Mouse (Mus musculus) cerebellum, adult 2 months (tissue): ENCODE data around the gene Vapb. TPM values are rescaled to one million over a fixed set of nuclear protein-coding genes. Genes with fewer than 3 reads are reported as not detected.

Experiments used
- DNase-seq, 2 experiments: peaks; one replicate each; pipeline ENCODE4 v3.0.0; 2021
- H3K27ac ChIP-seq: fragments of 200-500 bp; 2 replicates; pipeline ENCODE4 v1.5.1; 2012; ENCODE audit warnings: low read length, control low read depth, inconsistent platforms; ENCODE audit not compliant: insufficient read depth
- H3K27me3 ChIP-seq: fragments of 200-500 bp; 2 replicates; pipeline ENCODE4 v1.6.1; 2012; ENCODE audit warnings: inconsistent platforms, mild to moderate bottlenecking, low read length, moderate library complexity; ENCODE audit not compliant: control insufficient read depth, insufficient read depth
- H3K4me1 ChIP-seq: fragments of 200-500 bp; 2 replicates; pipeline ENCODE4 v1.6.1; 2011; ENCODE audit warnings: low read length; ENCODE audit not compliant: control insufficient read depth, insufficient read depth
- H3K4me3 ChIP-seq: fragments of 200-500 bp; replicated peaks from 2 replicates; pipeline ENCODE3; 2011; ENCODE audit warnings: mild to moderate bottlenecking, low read depth, low read length, control low read depth; ENCODE audit not compliant: insufficient read depth
- CTCF ChIP-seq: fragments of 200-500 bp; IDR thresholded peaks from 2 replicates; pipeline ENCODE4 v1.5.1; 2011; ENCODE audit warnings: low read depth, mild to moderate bottlenecking, control low read depth, low read length, moderate library complexity, borderline replicate concordance; ENCODE audit not compliant: insufficient read depth
- POLR2A ChIP-seq: fragments of 200-500 bp; IDR thresholded peaks from 2 replicates; pipeline ENCODE4 v1.6.1; 2011; ENCODE audit warnings: low read length, control low read depth, borderline replicate concordance; ENCODE audit not compliant: insufficient read depth
- WGBS: fragments of 180-500 bp; shearing (Covaris S2); methylation state at CpG from one replicate; pipeline ENCODE4 v1.1.7; 2018; 5-methylcytosine and 5-hydroxymethylcytosine counted together
- polyA plus RNA-seq: library from polyadenylated mRNA; depleted of rRNA; stranded (reverse); fragments of >200 nt; gene quantifications from 2 replicates; pipeline ENCODE4 v1.2.3, GENCODE M21; 2012

The Vapb gene
- polyA plus RNA-seq, 1 experiment: 70.6 TPM

DNA sequence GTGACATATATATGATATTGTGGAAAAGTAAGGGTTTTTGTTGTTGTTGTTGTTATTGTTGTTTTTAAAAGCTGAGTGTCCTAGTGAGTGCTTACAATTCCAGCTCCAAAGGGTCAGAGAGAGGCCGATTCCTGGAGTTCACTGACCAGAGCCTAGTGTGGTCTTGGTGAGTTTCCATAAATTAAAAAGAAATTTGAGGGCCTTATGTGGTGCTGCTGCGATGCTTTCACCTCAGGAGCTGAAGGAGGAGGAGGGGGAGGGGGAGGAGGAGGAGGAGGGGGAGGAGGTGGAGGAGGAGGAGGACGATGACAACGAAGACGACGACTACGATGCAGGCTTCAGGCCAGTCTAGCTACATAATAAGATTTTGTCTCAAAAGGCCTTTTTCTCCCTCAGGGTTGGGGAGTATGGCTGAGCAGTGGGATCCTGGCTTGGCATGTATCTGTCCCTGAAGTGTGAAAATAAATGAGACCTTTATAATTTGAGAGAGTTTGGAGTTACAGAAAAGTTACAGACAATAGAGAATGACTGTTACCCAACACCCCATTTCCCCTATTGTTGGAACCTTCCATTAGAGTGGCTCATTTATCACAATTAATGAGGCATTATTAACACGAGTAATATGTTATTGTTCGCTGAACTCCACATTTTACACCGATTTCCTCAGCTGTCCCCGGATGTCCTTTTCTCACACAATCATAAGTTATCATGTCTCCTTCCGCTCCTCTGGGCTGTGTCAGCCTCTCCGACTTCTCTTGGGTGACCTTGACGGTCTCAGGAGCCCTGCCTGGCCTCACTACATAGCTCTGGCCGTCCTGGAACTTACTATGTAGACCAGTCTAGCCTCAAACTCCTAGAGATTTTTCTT is 12.1 kb upstream of the Vapb start:
- H3K4me3 ChIP-seq: no peak overlapping the region
- WGBS: 54% methylated on average over 15 of the region's 15 CpGs
- TF ChIP-seq POLR2A (no peak), CTCF (no peak)
- H3K4me1 ChIP-seq: no peaks in the 10 kb centered on the region
- no peaks in the 10 kb centered on the region for H3K27me3 ChIP-seq
- no peak overlapping the region for H3K27ac ChIP-seq
- DNase-seq: no peak

DNA sequence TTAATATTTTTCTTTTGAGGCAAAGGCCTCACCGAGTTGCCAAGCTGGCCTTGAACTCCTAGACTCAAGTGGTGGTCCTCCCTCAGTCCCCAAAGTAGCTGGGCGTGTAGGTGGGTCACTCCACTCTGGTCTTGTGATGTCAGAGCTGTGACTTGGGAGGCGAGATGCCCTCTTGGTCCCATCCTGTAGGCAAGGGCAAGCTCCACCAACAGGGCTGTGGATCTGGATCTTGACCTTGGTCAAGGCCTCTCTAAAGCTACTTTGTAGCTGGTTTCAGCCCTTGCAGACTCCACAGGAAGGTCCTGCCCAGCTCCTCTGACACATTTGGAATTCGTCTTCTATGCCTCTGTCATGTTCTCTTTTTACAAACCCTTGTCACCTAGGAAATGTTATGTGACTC is 11.5 kb upstream of the Vapb start:
- H3K4me3 ChIP-seq: no peak overlapping the region
- H3K27me3 ChIP-seq: no peaks in the 10 kb centered on the region
- no peaks in the 10 kb centered on the region for H3K4me1 ChIP-seq
- 90% methylated on average over 4 of the region's 4 CpGs for WGBS
- DNase-seq: no peak
- no peak overlapping the region for H3K27ac ChIP-seq
- TF ChIP-seq CTCF (no peak), POLR2A (no peak)

DNA sequence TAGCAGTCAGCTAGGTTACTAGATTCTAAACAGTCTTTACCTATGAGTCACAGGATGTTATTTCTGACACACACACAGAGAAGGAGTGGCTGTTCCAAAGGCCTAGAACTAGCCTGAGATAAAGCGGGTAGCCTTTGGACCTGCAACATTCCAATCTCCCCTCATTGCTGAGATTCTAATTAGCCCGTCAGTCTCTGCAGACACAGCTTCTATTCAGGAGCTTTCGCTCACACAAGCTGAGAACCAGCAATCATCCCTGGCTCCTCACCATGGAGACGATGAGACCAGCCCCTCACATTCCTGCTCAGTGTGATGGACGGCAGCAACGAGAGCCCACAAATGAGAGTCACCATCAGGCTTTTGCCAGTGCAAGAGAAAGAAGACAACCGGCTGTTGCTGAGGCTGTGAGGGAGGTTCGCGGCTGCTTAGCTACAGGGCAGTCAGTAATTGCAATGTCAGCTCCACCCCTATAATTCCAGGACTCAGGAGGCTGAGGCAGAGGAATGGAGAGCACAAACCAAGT is 6.8 kb upstream of the Vapb start:
- Histone ChIP-seq H3K4me1 (no peaks in the 10 kb centered on the region), H3K27me3 (no peaks in the 10 kb centered on the region), H3K27ac (no peak overlapping the region), H3K4me3 (no peak overlapping the region)
- no peak for DNase-seq
- TF ChIP-seq CTCF (no peak), POLR2A (no peak)
- WGBS: 20% methylated on average over 9 of the region's 9 CpGs

DNA sequence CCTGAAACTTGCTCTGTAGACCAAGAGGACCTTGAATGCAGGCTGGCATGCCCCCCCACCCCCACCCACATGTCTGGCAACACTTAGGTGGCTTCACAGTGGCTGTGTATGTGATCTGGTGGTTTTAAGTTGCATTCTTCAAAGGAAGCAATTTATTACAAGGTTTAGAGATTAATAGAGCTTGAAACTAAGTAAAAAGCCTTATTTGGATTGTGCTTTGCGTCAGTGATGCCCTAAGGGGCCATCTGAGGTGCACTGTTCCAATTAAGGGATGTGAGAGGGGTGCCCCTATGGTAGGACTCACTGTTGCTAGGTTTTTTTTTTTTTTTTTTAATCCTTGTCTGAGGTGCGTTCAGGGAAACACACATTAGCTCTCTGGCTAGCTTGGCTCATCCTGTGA is 2.9 kb upstream of the Vapb start:
- 63% methylated on average over 2 of the region's 2 CpGs for WGBS
- no peak overlapping the region for H3K27ac ChIP-seq

DNA sequence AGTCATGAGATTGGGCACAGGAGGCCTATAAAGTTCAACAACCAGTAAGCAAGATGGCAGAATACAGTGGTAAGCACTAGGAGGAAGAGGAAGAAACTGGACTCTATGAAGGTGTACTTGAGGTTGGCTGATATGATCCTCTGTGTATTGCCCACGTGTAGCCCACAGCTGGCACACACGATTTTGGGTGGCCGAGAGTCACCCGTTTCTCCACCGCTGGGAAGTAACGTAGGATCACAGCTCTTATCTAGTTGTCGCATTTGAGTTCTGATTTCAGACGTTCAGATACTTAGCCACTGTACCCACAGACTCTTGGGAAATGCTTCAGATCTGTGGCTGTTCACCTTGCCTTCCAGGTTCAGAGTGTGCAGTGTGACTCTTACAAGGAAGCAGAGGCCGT is 921 bp downstream of the Vapb start:
- H3K27me3 ChIP-seq: no peaks in the 10 kb centered on the region
- H3K4me3 ChIP-seq: peak overlapping the region; percentile 84
- no peak overlapping the region for H3K27ac ChIP-seq
- WGBS: 80% methylated on average over 9 of the region's 9 CpGs
- DNase-seq: no peak
- peaks cover 12% of the 10 kb centered on the region for H3K4me1 ChIP-seq
- TF ChIP-seq POLR2A (no peak), CTCF (no peak)

More for the DNA sequence above, 2.9 kb upstream of the Vapb start:
- H3K4me3 ChIP-seq: no peak overlapping the region
- no peak for TF ChIP-seq CTCF
- TF ChIP-seq POLR2A: no peak
- no peak for DNase-seq
- no peaks in the 10 kb centered on the region for H3K27me3 ChIP-seq
- H3K4me1 ChIP-seq: peaks cover 12% of the 10 kb centered on the region

DNA sequence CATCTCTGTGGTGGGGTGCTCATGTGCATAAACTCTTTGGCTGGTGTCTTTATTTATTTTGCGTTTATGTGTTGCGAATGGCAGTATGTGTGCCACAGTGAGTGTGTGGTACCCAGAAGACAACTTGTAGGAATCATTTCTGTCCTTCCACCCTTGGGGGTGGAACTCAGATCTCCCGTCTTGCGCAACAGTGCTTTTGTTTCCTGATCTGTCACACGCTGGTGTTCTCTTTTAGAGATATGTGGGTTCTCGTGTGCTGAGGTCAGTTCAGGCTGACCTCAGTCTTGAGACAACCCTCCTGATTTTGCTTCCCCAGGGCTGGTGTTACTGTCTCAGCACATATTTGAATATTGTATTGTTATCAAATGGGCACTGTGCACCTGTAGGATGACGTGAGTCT is 1.8 kb downstream of the Vapb start:
- WGBS: 86% methylated on average over 7 of the region's 7 CpGs
- Histone ChIP-seq H3K27ac (no peak overlapping the region), H3K27me3 (no peaks in the 10 kb centered on the region), H3K4me3 (peak overlapping the region; percentile 19), H3K4me1 (peaks cover 12% of the 10 kb centered on the region)
- no peak for DNase-seq
- no peak for TF ChIP-seq CTCF
- no peak for TF ChIP-seq POLR2A

DNA sequence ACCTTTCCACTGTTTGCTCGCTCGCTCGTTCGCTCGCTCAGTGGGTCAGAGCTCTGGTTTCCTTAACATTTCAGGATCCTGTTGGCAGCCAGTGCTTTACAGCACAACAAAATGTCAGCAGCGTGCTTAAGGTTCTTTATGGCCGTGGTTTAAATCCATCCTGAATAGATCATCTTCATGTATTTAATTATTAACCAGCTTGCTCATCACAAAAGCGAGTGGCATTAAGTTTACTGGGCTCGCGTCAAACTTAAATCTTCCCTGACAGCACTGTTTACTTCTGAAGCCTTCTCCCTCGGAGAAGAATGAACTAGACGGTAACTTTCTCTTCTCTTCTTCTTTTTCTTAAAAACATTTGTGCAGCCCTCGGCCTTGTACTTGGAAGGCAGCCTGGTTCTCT is 4.8 kb downstream of the Vapb start:
- no peak for DNase-seq
- no peaks in the 10 kb centered on the region; the same call in 1 of the 2 replicates for H3K27me3 ChIP-seq
- peaks cover 12% of the 10 kb centered on the region for H3K4me1 ChIP-seq
- 72% methylated on average over 13 of the region's 13 CpGs for WGBS
- no peak overlapping the region for H3K4me3 ChIP-seq
- no peak for TF ChIP-seq CTCF
- TF ChIP-seq POLR2A: no peak
- H3K27ac ChIP-seq: no peak overlapping the region

DNA sequence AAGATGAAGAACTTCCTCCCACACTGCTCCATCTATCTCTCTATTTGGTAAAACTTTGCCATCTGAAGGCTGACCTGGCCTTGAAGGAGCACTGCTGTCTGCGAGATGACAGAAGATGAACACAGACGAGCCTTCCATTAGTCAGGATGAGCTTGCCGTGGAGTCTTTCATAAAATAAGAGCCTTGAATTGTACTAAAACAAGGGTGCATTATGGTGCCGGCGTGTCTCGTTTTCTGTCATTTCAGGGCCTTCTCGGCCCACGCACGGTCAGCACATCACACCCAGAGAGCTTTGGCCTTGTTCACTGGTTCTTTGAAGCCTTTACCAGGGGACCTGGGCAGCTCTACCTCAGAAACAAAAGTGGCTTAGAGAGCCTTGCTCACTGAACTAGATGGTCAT is 5.4 kb downstream of the Vapb start:
- DNase-seq: no peak
- no peaks in the 10 kb centered on the region; the same call in 1 of the 2 replicates for H3K27me3 ChIP-seq
- H3K27ac ChIP-seq: no peak overlapping the region
- no peak overlapping the region for H3K4me3 ChIP-seq
- no peak for TF ChIP-seq CTCF
- TF ChIP-seq POLR2A: no peak
- WGBS: 78% methylated on average over 9 of the region's 9 CpGs
- H3K4me1 ChIP-seq: peaks cover 12% of the 10 kb centered on the region
